Mouse (Mus musculus): ENCODE measurements around the gene Sit1. TPM values are rescaled to one million over a fixed set of nuclear protein-coding genes. Genes with fewer than 3 reads are reported as not detected.
"Not testable (repeated sequence)": the region's sequence is repeated elsewhere in the genome, so short reads cannot be mapped to it uniquely, and the experiment has no call there.

Gene Sit1
- polyA plus RNA-seq, 1 experiment from 2014 or later, result 3.9 TPM

GRCm38 (mm10) chr4:43497405-43497804 lies 13.9 kb upstream of the Sit1 start:
- 92% methylated on average over 8 of the region's 8 CpGs for WGBS
- no peak for ATAC-seq (replicated peaks; ENCODE audit: extremely low read depth, insufficient read depth, low FRiP score)
- Histone ChIP-seq H3K4me1 (ENCODE audit: control insufficient read depth, insufficient read depth, low read length) (peaks cover 33% of the 10 kb centered on the region), H3K4me2 (ENCODE audit: low read depth, low read length) (peak overlapping the region; percentile 89; the same call in 1 of the 2 replicates), H3K9ac (ENCODE audit: low read length) (peak overlapping the region; percentile 79; the same call in 1 of the 2 replicates), H3K27ac (ENCODE audit: low read length) (no peak overlapping the region), H3K27me3 (ENCODE audit: control insufficient read depth, insufficient read depth, low read length) (no peaks in the 10 kb centered on the region), H3K4me3 (ENCODE audit: low read length) (no peak overlapping the region), H3K9me3 (replicated peaks; ENCODE audit: control insufficient read depth, low read length) (no peaks in the 10 kb centered on the region), H3K36me3 (ENCODE audit: control insufficient read depth, insufficient read depth) (0 out of 2 replicates have a peak, but pooled peaks cover 3% of the 10 kb centered on the region)

- Histone ChIP-seq H3K27ac (ENCODE audit: low read length) (no peak overlapping the region), H3K4me1 (ENCODE audit: control insufficient read depth, insufficient read depth, low read length) (peaks cover 33% of the 10 kb centered on the region)
- 36% methylated on average over 6 of the region's 6 CpGs for WGBS
Observed at GRCm38 (mm10) chr4:43496587-43496986, 13.1 kb upstream of the Sit1 start.

GRCm38 (mm10) chr4:43493846-43494240 lies 10.3 kb upstream of the Sit1 start:
- Histone ChIP-seq H3K4me2 (ENCODE audit: low read depth, low read length) (peak overlapping the region; percentile 80), H3K36me3 (ENCODE audit: control insufficient read depth, insufficient read depth) (0 out of 2 replicates have a peak, but pooled peaks cover 3% of the 10 kb centered on the region), H3K27me3 (ENCODE audit: control insufficient read depth, insufficient read depth, low read length) (no peaks in the 10 kb centered on the region), H3K4me3 (ENCODE audit: low read length) (peak overlapping the region; percentile 76), H3K9ac (ENCODE audit: low read length) (peak overlapping the region; percentile 74), H3K27ac (ENCODE audit: low read length) (peak overlapping the region; percentile 69), H3K9me3 (replicated peaks; ENCODE audit: control insufficient read depth, low read length) (peaks cover 3% of the 10 kb centered on the region), H3K4me1 (ENCODE audit: control insufficient read depth, insufficient read depth, low read length) (peaks cover 26% of the 10 kb centered on the region)
- under 1% methylated on average over 9 of the region's 9 CpGs for WGBS
- no peak for ATAC-seq (replicated peaks; ENCODE audit: extremely low read depth, insufficient read depth, low FRiP score)

More at GRCm38 (mm10) chr4:43496587-43496986, 13.1 kb upstream of the Sit1 start:
- no peak overlapping the region for H3K9ac ChIP-seq (ENCODE audit: low read length)
- H3K36me3 ChIP-seq (ENCODE audit: control insufficient read depth, insufficient read depth), result 0 out of 2 replicates have a peak, but pooled peaks cover 3% of the 10 kb centered on the region
- no peak overlapping the region for H3K4me2 ChIP-seq (ENCODE audit: low read depth, low read length)
- no peak for ATAC-seq (replicated peaks; ENCODE audit: extremely low read depth, insufficient read depth, low FRiP score)
- H3K27me3 ChIP-seq (ENCODE audit: control insufficient read depth, insufficient read depth, low read length), result no peaks in the 10 kb centered on the region
- H3K4me3 ChIP-seq (ENCODE audit: low read length), result no peak overlapping the region
- no peaks in the 10 kb centered on the region for H3K9me3 ChIP-seq (replicated peaks; ENCODE audit: control insufficient read depth, low read length)

GRCm38 (mm10) chr4:43493186-43493845 lies 9.8 kb upstream of the Sit1 start:
- 0 out of 2 replicates have a peak, but pooled peaks cover 3% of the 10 kb centered on the region for H3K36me3 ChIP-seq (ENCODE audit: control insufficient read depth, insufficient read depth)
- peak; percentile 90 for ATAC-seq (replicated peaks; ENCODE audit: extremely low read depth, insufficient read depth, low FRiP score)
- peaks cover 21% of the 10 kb centered on the region for H3K4me1 ChIP-seq (ENCODE audit: control insufficient read depth, insufficient read depth, low read length)
- peak overlapping the region; percentile 80 for H3K4me2 ChIP-seq (ENCODE audit: low read depth, low read length)
- H3K9ac ChIP-seq (ENCODE audit: low read length), result peak overlapping the region; percentile 74
- WGBS, result under 1% methylated on average over 47 of the region's 47 CpGs
- peaks cover 3% of the 10 kb centered on the region for H3K9me3 ChIP-seq (replicated peaks; ENCODE audit: control insufficient read depth, low read length)
- peak overlapping the region; percentile 76 for H3K4me3 ChIP-seq (ENCODE audit: low read length)
- no peaks in the 10 kb centered on the region for H3K27me3 ChIP-seq (ENCODE audit: control insufficient read depth, insufficient read depth, low read length)
- peak overlapping the region; percentile 69 for H3K27ac ChIP-seq (ENCODE audit: low read length)

- Histone ChIP-seq H3K9me3 (replicated peaks; ENCODE audit: control insufficient read depth, low read length) (peaks cover 3% of the 10 kb centered on the region), H3K4me2 (ENCODE audit: low read depth, low read length) (peak within 1 kb of the TSS; percentile 80), H3K4me3 (ENCODE audit: low read length) (peak within 1 kb of the TSS; percentile 76), H3K36me3 (ENCODE audit: control insufficient read depth, insufficient read depth) (0 out of 2 replicates have a peak, but pooled peaks cover 3% of the 10 kb centered on the region), H3K4me1 (ENCODE audit: control insufficient read depth, insufficient read depth, low read length) (peaks cover 16% of the 10 kb centered on the region), H3K9ac (ENCODE audit: low read length) (peak within 1 kb of the TSS; percentile 74), H3K27me3 (ENCODE audit: control insufficient read depth, insufficient read depth, low read length) (no peaks in the 10 kb centered on the region), H3K27ac (ENCODE audit: low read length) (peak within 1 kb of the TSS; percentile 69)
- under 1% methylated on average over 25 of the region's 25 CpGs for WGBS
- ATAC-seq (replicated peaks; ENCODE audit: extremely low read depth, insufficient read depth, low FRiP score), result peak; percentile 98
Observed at GRCm38 (mm10) chr4:43492821-43493185, 9.3 kb upstream of the Sit1 start, which contains the start of gene Ccdc107. TSS of gene Ccdc107 (plus strand) at chr4:43492900.

GRCm38 (mm10) chr4:43492101-43492820 lies 8.7 kb upstream of the Sit1 start:
- Histone ChIP-seq H3K27ac (ENCODE audit: low read length) (peak overlapping the region; percentile 69), H3K9me3 (replicated peaks; ENCODE audit: control insufficient read depth, low read length) (peaks cover 3% of the 10 kb centered on the region), H3K4me1 (ENCODE audit: control insufficient read depth, insufficient read depth, low read length) (peaks cover 12% of the 10 kb centered on the region), H3K36me3 (ENCODE audit: control insufficient read depth, insufficient read depth) (0 out of 2 replicates have a peak, but pooled peaks cover 3% of the 10 kb centered on the region), H3K27me3 (ENCODE audit: control insufficient read depth, insufficient read depth, low read length) (no peaks in the 10 kb centered on the region), H3K4me2 (ENCODE audit: low read depth, low read length) (peak overlapping the region; percentile 57), H3K9ac (ENCODE audit: low read length) (no peak overlapping the region; the same call in 1 of the 2 replicates), H3K4me3 (ENCODE audit: low read length) (peak overlapping the region; percentile 33)
- WGBS, result 44% methylated on average over 12 of the region's 12 CpGs
- no peak for ATAC-seq (replicated peaks; ENCODE audit: extremely low read depth, insufficient read depth, low FRiP score)

GRCm38 (mm10) chr4:43490801-43491200 lies 7.3 kb upstream of the Sit1 start:
- ATAC-seq (replicated peaks; ENCODE audit: extremely low read depth, insufficient read depth, low FRiP score), result no peak
- WGBS, result 76% methylated on average over 5 of the region's 5 CpGs
- Histone ChIP-seq H3K9me3 (replicated peaks; ENCODE audit: control insufficient read depth, low read length) (peaks cover 3% of the 10 kb centered on the region), H3K36me3 (ENCODE audit: control insufficient read depth, insufficient read depth) (0 out of 2 replicates have a peak, but pooled peaks cover under 1% of the 10 kb centered on the region), H3K4me3 (ENCODE audit: low read length) (no peak overlapping the region), H3K27ac (ENCODE audit: low read length) (no peak overlapping the region), H3K4me1 (ENCODE audit: control insufficient read depth, insufficient read depth, low read length) (peaks cover 12% of the 10 kb centered on the region), H3K9ac (ENCODE audit: low read length) (no peak overlapping the region), H3K27me3 (ENCODE audit: control insufficient read depth, insufficient read depth, low read length) (no peaks in the 10 kb centered on the region), H3K4me2 (ENCODE audit: low read depth, low read length) (no peak overlapping the region)

GRCm38 (mm10) chr4:43489611-43490010 lies 6.1 kb upstream of the Sit1 start:
- no peak overlapping the region for H3K4me3 ChIP-seq (ENCODE audit: low read length)
- H3K27ac ChIP-seq (ENCODE audit: low read length), result no peak overlapping the region
- no peak overlapping the region for H3K4me2 ChIP-seq (ENCODE audit: low read depth, low read length)
- H3K9me3 ChIP-seq (replicated peaks; ENCODE audit: control insufficient read depth, low read length), result peaks cover 3% of the 10 kb centered on the region
- WGBS, result 89% methylated on average over 3 of the region's 3 CpGs
- ATAC-seq (replicated peaks; ENCODE audit: extremely low read depth, insufficient read depth, low FRiP score), result no peak
- peaks cover 6% of the 10 kb centered on the region for H3K4me1 ChIP-seq (ENCODE audit: control insufficient read depth, insufficient read depth, low read length)
- H3K9ac ChIP-seq (ENCODE audit: low read length), result no peak overlapping the region
- no peaks in the 10 kb centered on the region for H3K27me3 ChIP-seq (ENCODE audit: control insufficient read depth, insufficient read depth, low read length)
- H3K36me3 ChIP-seq (ENCODE audit: control insufficient read depth, insufficient read depth), result no peaks in the 10 kb centered on the region

GRCm38 (mm10) chr4:43485666-43486065 lies 2.1 kb upstream of the Sit1 start:
- not testable (repeated sequence) for H3K9me3 ChIP-seq (replicated peaks; ENCODE audit: control insufficient read depth, low read length); H3K27me3 ChIP-seq (ENCODE audit: control insufficient read depth, insufficient read depth, low read length); H3K9ac ChIP-seq (ENCODE audit: low read length); H3K4me3 ChIP-seq (ENCODE audit: low read length); H3K27ac ChIP-seq (ENCODE audit: low read length); ATAC-seq (replicated peaks; ENCODE audit: extremely low read depth, insufficient read depth, low FRiP score); H3K4me2 ChIP-seq (ENCODE audit: low read depth, low read length); H3K4me1 ChIP-seq (ENCODE audit: control insufficient read depth, insufficient read depth, low read length); H3K36me3 ChIP-seq (ENCODE audit: control insufficient read depth, insufficient read depth)
- 80% methylated on average over 5 of the region's 5 CpGs for WGBS
